Mouse (Mus musculus): ENCODE data around the gene Spint4. TPM values are rescaled to one million over a fixed set of nuclear protein-coding genes. Genes with fewer than 3 reads are reported as not detected.

The Spint4 gene
- polyA plus RNA-seq (2014; fragmentation: Nextera tagmentation; extraction: Ambion mirVana): not detected in 2 replicates

DNA sequence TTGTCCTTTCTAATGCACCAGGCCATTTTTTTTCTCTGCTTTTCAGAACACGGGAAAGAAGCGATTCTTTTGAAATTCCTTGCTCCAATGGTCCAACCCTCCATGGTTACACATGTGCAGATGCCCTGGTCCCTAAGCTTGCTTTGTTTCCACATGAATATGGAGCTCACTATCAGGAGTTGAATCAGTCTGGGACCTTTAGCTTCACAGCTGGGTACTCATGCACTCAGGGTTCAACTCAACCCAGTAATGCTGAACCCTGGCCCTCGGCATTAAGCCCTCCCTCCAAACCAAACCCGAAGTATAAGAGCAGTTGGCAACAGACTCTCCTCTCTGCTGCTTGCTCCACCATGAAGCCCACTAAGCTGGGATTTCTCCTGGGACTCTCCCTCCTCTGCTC, at the start of gene Spint4:
Spint4 (plus strand) TSS at position 301 of the 400 bp plus-strand sequence.
- Histone ChIP-seq H3K9me3 (ENCODE audit: control insufficient read depth, low read length) (no peaks in the 10 kb centered on the region), H3K4me1 (replicated peaks; ENCODE audit: control insufficient read depth, insufficient read depth, low read length) (no peaks in the 10 kb centered on the region), H3K4me2 (replicated peaks) (no peak within 1 kb of the TSS), H3K9ac (no peak within 1 kb of the TSS), H3K27ac (no peak within 1 kb of the TSS), H3K4me3 (replicated peaks; ENCODE audit: low read length) (no peak within 1 kb of the TSS), H3K27me3 (ENCODE audit: control insufficient read depth, insufficient read depth, low read length) (no peaks in the 10 kb centered on the region), H3K36me3 (replicated peaks; ENCODE audit: control insufficient read depth, insufficient read depth) (no peaks in the 10 kb centered on the region)
- ATAC-seq (ENCODE audit: low FRiP score) (no peak), DNase-seq (ENCODE audit: low spot score) (no peak)
- WGBS: 70% methylated on average over 4 of the region's 4 CpGs

DNA sequence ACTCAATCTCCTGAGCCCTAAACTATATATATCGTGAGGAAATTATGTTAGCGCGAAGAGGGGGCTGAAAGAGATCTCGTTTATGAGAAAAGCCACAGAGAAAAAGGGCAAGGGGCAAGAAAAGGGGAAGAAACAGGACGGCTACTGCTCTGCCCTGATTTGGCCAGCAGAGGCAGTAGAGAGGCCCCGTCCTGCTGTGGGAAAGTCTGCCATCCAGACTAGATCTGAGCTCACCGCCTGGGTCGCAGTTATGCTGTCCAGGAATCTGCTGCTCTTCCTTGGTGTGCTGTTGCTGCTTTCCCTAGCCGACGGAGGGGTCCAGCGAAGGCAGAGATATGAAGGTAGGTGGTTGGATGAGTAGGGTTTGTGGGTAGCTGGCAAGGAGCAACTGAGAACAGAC, 42.4 kb upstream of the Spint4 start, which contains the start of gene Wfdc10:
Wfdc10 (plus strand) TSS at position 189 of the 400 bp plus-strand sequence.
- Histone ChIP-seq H3K27me3 (ENCODE audit: control insufficient read depth, insufficient read depth, low read length) (no peaks in the 10 kb centered on the region), H3K4me2 (replicated peaks) (no peak within 1 kb of the TSS), H3K4me1 (replicated peaks; ENCODE audit: control insufficient read depth, insufficient read depth, low read length) (no peaks in the 10 kb centered on the region), H3K27ac (no peak within 1 kb of the TSS), H3K9ac (no peak within 1 kb of the TSS), H3K4me3 (replicated peaks; ENCODE audit: low read length) (no peak within 1 kb of the TSS), H3K9me3 (ENCODE audit: control insufficient read depth, low read length) (no peaks in the 10 kb centered on the region), H3K36me3 (replicated peaks; ENCODE audit: control insufficient read depth, insufficient read depth) (no peaks in the 10 kb centered on the region)
- WGBS: 23% methylated on average over 11 of the region's 11 CpGs
- no peak for ATAC-seq (ENCODE audit: low FRiP score)
- DNase-seq (ENCODE audit: low spot score): peak; percentile 61

GRCm38 (mm10) chr2:164656483-164656882, 41.8 kb upstream of the Spint4 start, which contains the start of gene Wfdc9:
Gene Wfdc9, minus strand, starts transcription at chr2:164656583.
- Histone ChIP-seq H3K4me2 (replicated peaks) (no peak within 1 kb of the TSS), H3K27me3 (ENCODE audit: control insufficient read depth, insufficient read depth, low read length) (no peaks in the 10 kb centered on the region), H3K27ac (no peak within 1 kb of the TSS), H3K4me3 (replicated peaks; ENCODE audit: low read length) (no peak within 1 kb of the TSS), H3K36me3 (replicated peaks; ENCODE audit: control insufficient read depth, insufficient read depth) (no peaks in the 10 kb centered on the region), H3K9ac (no peak within 1 kb of the TSS), H3K4me1 (replicated peaks; ENCODE audit: control insufficient read depth, insufficient read depth, low read length) (no peaks in the 10 kb centered on the region), H3K9me3 (ENCODE audit: control insufficient read depth, low read length) (no peaks in the 10 kb centered on the region)
- DNase-seq (ENCODE audit: low spot score) (no peak), ATAC-seq (ENCODE audit: low FRiP score) (no peak)
- WGBS: 87% methylated on average over 9 of the region's 9 CpGs

DNA sequence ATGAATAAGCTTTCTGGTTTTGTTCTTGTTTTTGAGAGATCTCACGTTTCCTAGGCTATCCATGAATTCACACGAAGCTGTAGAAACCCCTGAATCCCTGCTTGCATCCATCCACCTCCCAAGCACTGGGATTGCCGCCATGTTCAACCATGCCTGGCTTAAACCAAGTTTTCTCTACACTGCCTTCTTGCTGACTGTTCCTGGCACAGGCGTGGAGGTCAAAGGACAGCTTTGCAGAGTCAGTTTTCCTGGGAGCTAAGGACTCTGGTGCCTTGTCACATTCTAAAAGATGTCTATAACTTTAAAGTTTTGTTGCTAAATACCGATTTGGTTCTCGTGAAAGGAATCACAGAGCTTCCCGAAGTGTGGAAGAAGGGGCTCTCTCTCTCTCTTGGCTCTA, 33.5 kb upstream of the Spint4 start:
- Histone ChIP-seq H3K4me3 (replicated peaks; ENCODE audit: low read length) (no peak overlapping the region), H3K27ac (no peak overlapping the region), H3K9me3 (ENCODE audit: control insufficient read depth, low read length) (no peaks in the 10 kb centered on the region), H3K9ac (no peak overlapping the region), H3K4me1 (replicated peaks; ENCODE audit: control insufficient read depth, insufficient read depth, low read length) (no peaks in the 10 kb centered on the region), H3K27me3 (ENCODE audit: control insufficient read depth, insufficient read depth, low read length) (no peaks in the 10 kb centered on the region), H3K4me2 (replicated peaks) (no peak overlapping the region), H3K36me3 (replicated peaks; ENCODE audit: control insufficient read depth, insufficient read depth) (no peaks in the 10 kb centered on the region)
- WGBS: 85% methylated on average over 7 of the region's 7 CpGs
- no peak for DNase-seq (ENCODE audit: low spot score)
- no peak for ATAC-seq (ENCODE audit: low FRiP score)

- WGBS: 87% methylated on average over 5 of the region's 5 CpGs
Observed at GRCm38 (mm10) chr2:164670261-164670660, 28.0 kb upstream of the Spint4 start.

GRCm38 (mm10) chr2:164670938-164671337, 27.4 kb upstream of the Spint4 start:
- DNase-seq (ENCODE audit: low spot score) (no peak), ATAC-seq (ENCODE audit: low FRiP score) (no peak)
- no peak overlapping the region for H3K4me3 ChIP-seq (replicated peaks; ENCODE audit: low read length)
- no peak overlapping the region for H3K27ac ChIP-seq
- H3K36me3 ChIP-seq (replicated peaks; ENCODE audit: control insufficient read depth, insufficient read depth): no peaks in the 10 kb centered on the region
- H3K27me3 ChIP-seq (ENCODE audit: control insufficient read depth, insufficient read depth, low read length): no peaks in the 10 kb centered on the region
- 22% methylated on average over 1 of the region's 1 CpGs for WGBS
- no peaks in the 10 kb centered on the region for H3K4me1 ChIP-seq (replicated peaks; ENCODE audit: control insufficient read depth, insufficient read depth, low read length)
- H3K9ac ChIP-seq: no peak overlapping the region
- no peak overlapping the region for H3K4me2 ChIP-seq (replicated peaks)
- no peaks in the 10 kb centered on the region for H3K9me3 ChIP-seq (ENCODE audit: control insufficient read depth, low read length)

More at GRCm38 (mm10) chr2:164670261-164670660, 28.0 kb upstream of the Spint4 start:
- Histone ChIP-seq H3K9ac (no peak overlapping the region), H3K9me3 (ENCODE audit: control insufficient read depth, low read length) (no peaks in the 10 kb centered on the region), H3K4me3 (replicated peaks; ENCODE audit: low read length) (no peak overlapping the region), H3K27ac (no peak overlapping the region), H3K4me2 (replicated peaks) (no peak overlapping the region), H3K4me1 (replicated peaks; ENCODE audit: control insufficient read depth, insufficient read depth, low read length) (no peaks in the 10 kb centered on the region), H3K36me3 (replicated peaks; ENCODE audit: control insufficient read depth, insufficient read depth) (no peaks in the 10 kb centered on the region), H3K27me3 (ENCODE audit: control insufficient read depth, insufficient read depth, low read length) (no peaks in the 10 kb centered on the region)
- no peak for DNase-seq (ENCODE audit: low spot score)
- no peak for ATAC-seq (ENCODE audit: low FRiP score)

DNA sequence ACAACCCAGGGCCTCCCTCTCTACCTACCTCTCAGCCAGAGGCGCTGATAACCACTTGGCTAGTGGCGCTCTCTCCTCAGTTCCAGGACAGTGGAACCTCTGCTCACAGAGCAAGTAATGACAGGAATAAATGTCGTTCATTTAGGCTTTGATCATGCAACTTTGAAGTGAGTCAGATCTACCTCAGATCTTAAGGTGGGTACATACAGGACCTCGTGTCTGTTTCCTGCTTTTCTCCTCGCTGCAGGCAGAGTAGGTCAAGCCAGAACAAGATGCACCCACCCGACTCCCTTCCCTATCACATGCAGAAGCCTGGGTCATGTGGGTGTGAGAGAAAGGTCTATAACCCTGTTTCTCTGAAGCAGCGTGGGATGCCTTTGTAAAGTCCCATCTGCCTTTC, 24.3 kb upstream of the Spint4 start, which contains the start of gene Wfdc11:
Wfdc11 (minus strand) TSS at position 101 of the 400 bp plus-strand sequence.
- no peak for ATAC-seq (ENCODE audit: low FRiP score)

GRCm38 (mm10) chr2:164676103-164676502, 22.2 kb upstream of the Spint4 start:
- DNase-seq (ENCODE audit: low spot score) (no peak), ATAC-seq (ENCODE audit: low FRiP score) (no peak)
- no peak overlapping the region for H3K9ac ChIP-seq
- H3K9me3 ChIP-seq (ENCODE audit: control insufficient read depth, low read length): no peaks in the 10 kb centered on the region
- no peaks in the 10 kb centered on the region for H3K27me3 ChIP-seq (ENCODE audit: control insufficient read depth, insufficient read depth, low read length)
- no peak overlapping the region for H3K4me3 ChIP-seq (replicated peaks; ENCODE audit: low read length)
- no peak overlapping the region for H3K4me2 ChIP-seq (replicated peaks)
- H3K36me3 ChIP-seq (replicated peaks; ENCODE audit: control insufficient read depth, insufficient read depth): no peaks in the 10 kb centered on the region
- no peak overlapping the region for H3K27ac ChIP-seq
- H3K4me1 ChIP-seq (replicated peaks; ENCODE audit: control insufficient read depth, insufficient read depth, low read length): peaks cover 5% of the 10 kb centered on the region; the same call in 1 of the 2 replicates
- WGBS: 81% methylated on average over 7 of the region's 7 CpGs

More for the DNA sequence above, 24.3 kb upstream of the Spint4 start, which contains the start of gene Wfdc11:
- Histone ChIP-seq H3K9ac (no peak within 1 kb of the TSS), H3K27ac (no peak within 1 kb of the TSS), H3K27me3 (ENCODE audit: control insufficient read depth, insufficient read depth, low read length) (no peaks in the 10 kb centered on the region), H3K4me2 (replicated peaks) (no peak within 1 kb of the TSS), H3K36me3 (replicated peaks; ENCODE audit: control insufficient read depth, insufficient read depth) (no peaks in the 10 kb centered on the region), H3K4me3 (replicated peaks; ENCODE audit: low read length) (no peak within 1 kb of the TSS), H3K4me1 (replicated peaks; ENCODE audit: control insufficient read depth, insufficient read depth, low read length) (peaks cover 4% of the 10 kb centered on the region; the same call in 1 of the 2 replicates), H3K9me3 (ENCODE audit: control insufficient read depth, low read length) (no peaks in the 10 kb centered on the region)
- 81% methylated on average over 7 of the region's 7 CpGs for WGBS
- DNase-seq (ENCODE audit: low spot score): no peak

DNA sequence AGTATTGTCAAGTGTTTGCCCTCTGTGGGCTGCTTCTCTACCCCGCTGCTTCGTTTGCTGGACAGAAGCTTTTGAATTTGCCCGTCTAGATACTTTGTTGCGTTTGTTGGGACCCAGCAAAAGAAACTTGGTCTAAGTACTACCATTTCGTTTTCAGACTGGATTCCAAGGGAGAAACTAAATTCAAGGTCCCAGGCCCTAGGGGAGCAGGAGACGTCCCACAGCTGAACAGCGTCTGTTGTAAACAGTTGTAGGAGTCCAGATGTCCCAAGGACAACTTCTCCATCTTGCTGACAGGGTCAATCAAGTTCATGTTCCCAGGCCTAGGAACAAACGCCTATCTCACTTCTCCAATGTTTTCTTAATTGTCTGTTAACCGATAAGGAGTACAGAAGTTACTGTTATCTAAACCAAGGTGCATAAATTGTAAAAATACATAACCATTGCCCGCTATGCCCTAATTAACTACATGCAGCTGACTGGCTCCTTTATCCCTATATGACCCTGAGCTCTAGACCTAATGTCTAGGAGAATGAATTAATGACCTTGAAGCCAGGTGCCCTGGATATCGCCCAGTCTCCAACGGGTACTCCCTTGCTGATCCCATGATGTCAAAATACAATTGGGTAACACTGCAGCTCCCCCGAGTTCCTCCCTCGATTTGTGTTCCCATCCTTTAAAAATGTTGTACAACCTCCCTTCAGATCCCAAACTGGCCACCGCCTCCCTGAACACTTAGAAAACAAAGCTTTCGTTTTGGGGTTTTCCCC, 21.2 kb upstream of the Spint4 start:
- peaks cover 5% of the 10 kb centered on the region; the same call in 1 of the 2 replicates for H3K4me1 ChIP-seq (replicated peaks; ENCODE audit: control insufficient read depth, insufficient read depth, low read length)
- no peak for DNase-seq (ENCODE audit: low spot score)

More for the DNA sequence above, 21.2 kb upstream of the Spint4 start:
- no peak for ATAC-seq (ENCODE audit: low FRiP score)
- Histone ChIP-seq H3K9ac (no peak overlapping the region), H3K36me3 (replicated peaks; ENCODE audit: control insufficient read depth, insufficient read depth) (no peaks in the 10 kb centered on the region), H3K4me2 (replicated peaks) (no peak overlapping the region), H3K27me3 (ENCODE audit: control insufficient read depth, insufficient read depth, low read length) (no peaks in the 10 kb centered on the region), H3K9me3 (ENCODE audit: control insufficient read depth, low read length) (no peaks in the 10 kb centered on the region), H3K4me3 (replicated peaks; ENCODE audit: low read length) (no peak overlapping the region), H3K27ac (no peak overlapping the region)
- 90% methylated on average over 16 of the region's 16 CpGs for WGBS
